Mouse (Mus musculus): Measurements from ENCODE around the gene Olfr1239. TPM values are rescaled to one million over a fixed set of nuclear protein-coding genes. Genes with fewer than 3 reads are reported as not detected.

Olfr1239 gene
- not detected for total RNA-seq (2021)
- long read RNA-seq, experiment 1: 0 reads
- long read RNA-seq, experiment 2: 0 reads

GRCm38 (mm10) chr2:89420307-89420706 lies at the start of gene Olfr1239:
Gene Olfr1239 (minus strand): TSS chr2:89420407.
- intact Hi-C loops (cut with DNase I): no loop called here
- DNase-seq: no peak

- intact Hi-C loops (cut with DNase I): no loop called here
Measured at GRCm38 (mm10) chr2:89442900-89443299, 22.7 kb upstream of the Olfr1239 start, which contains the start of gene Olfr1240. Gene Olfr1240 (minus strand): TSS chr2:89443000.

GRCm38 (mm10) chr2:89414557-89414956 lies 5.7 kb downstream of the Olfr1239 start:
- intact Hi-C loops (cut with DNase I): no loop called here
- no peak for DNase-seq

More at GRCm38 (mm10) chr2:89442900-89443299, 22.7 kb upstream of the Olfr1239 start, which contains the start of gene Olfr1240:
- no peak for DNase-seq

GRCm38 (mm10) chr2:89409576-89409975 lies 10.6 kb downstream of the Olfr1239 start, which contains the start of gene Olfr1238:
Gene Olfr1238 (minus strand): TSS chr2:89409676.
- no peak for DNase-seq
- intact Hi-C loops (cut with DNase I): no loop called here

GRCm38 (mm10) chr2:89400882-89401281 lies 19.3 kb downstream of the Olfr1239 start:
- no peak for DNase-seq
- intact Hi-C loops (cut with DNase I): no loop called here

Other genes with a start within 250 kb of the Olfr1239 start
- gene Olfr1225, start 245.7 kb downstream of the Olfr1239 start, total RNA-seq (2021): not detected
- gene Olfr1226, start 220.4 kb downstream of the Olfr1239 start, total RNA-seq (2021): not detected
- not detected for gene Olfr1228, start 166.3 kb downstream of the Olfr1239 start, total RNA-seq (2021)
- gene Olfr1229, start 132.4 kb downstream of the Olfr1239 start, total RNA-seq (2021): not detected
- not detected for gene Olfr1230, start 123.1 kb downstream of the Olfr1239 start, total RNA-seq (2021)
- not detected for gene Olfr1231, start 113.3 kb downstream of the Olfr1239 start, total RNA-seq (2021)
- gene Olfr1232, start 90.7 kb downstream of the Olfr1239 start, total RNA-seq (2021): not detected
- not detected for gene Olfr1233, start 78.0 kb downstream of the Olfr1239 start, total RNA-seq (2021)
- gene Olfr1234, start 55.5 kb downstream of the Olfr1239 start, total RNA-seq (2021): not detected
- gene Olfr1238, start 10.7 kb downstream of the Olfr1239 start, total RNA-seq (2021): not detected
- not detected for gene Olfr1240, start 22.6 kb upstream of the Olfr1239 start, total RNA-seq (2021)
- not detected for gene Olfr1241, start 66.7 kb upstream of the Olfr1239 start, total RNA-seq (2021)
- gene Olfr1242, start 77.9 kb upstream of the Olfr1239 start, total RNA-seq (2021): not detected
- not detected for gene Olfr1243, start 111.1 kb upstream of the Olfr1239 start, total RNA-seq (2021)
- not detected for gene Olfr1245, start 158.0 kb upstream of the Olfr1239 start, total RNA-seq (2021)
- not detected for gene Olfr1246, start 172.8 kb upstream of the Olfr1239 start, total RNA-seq (2021)
- under 1 TPM in 1 of 2 experiments, not detected in 1; 0.05 TPM for gene Olfr1247, start 193.7 kb upstream of the Olfr1239 start, total RNA-seq (2021)
- not detected for gene Olfr1248, start 197.8 kb upstream of the Olfr1239 start, total RNA-seq (2021)
- not detected for gene Olfr1249, start 214.6 kb upstream of the Olfr1239 start, total RNA-seq (2021)
- not detected for gene Olfr1250, start 241.1 kb upstream of the Olfr1239 start, total RNA-seq (2021)